Mouse (Mus musculus): Measurements from ENCODE around the gene Myo1b. TPM values are rescaled to one million over a fixed set of nuclear protein-coding genes. Genes with fewer than 3 reads are reported as not detected.

The Myo1b gene
- total and polyA plus RNA-seq, 3 experiments: 5.5 to 30.1 (median 29.6) TPM

GRCm38 (mm10) chr1:51739252-51739852, 176.5 kb downstream of the Myo1b start:
- 61% methylated on average over 5 of the region's 5 CpGs for WGBS
- intact Hi-C loops (cut with DNase I): loop anchor here (5.0 kb wide), 1 partner anchor 47 kb away; no protein-coding TSS in a partner anchor
- Histone ChIP-seq H3K9ac (ENCODE audit: low read depth, low read length) (no peak overlapping the region), H3K4me3 (no peak overlapping the region), H3K4me1 (ENCODE audit: control insufficient read depth, insufficient read depth, low read length) (no peaks in the 10 kb centered on the region), H3K79me2 (replicated peaks; ENCODE audit: control insufficient read depth, insufficient read depth, low read length) (no peaks in the 10 kb centered on the region), H3K27ac (no peak overlapping the region), H3K36me3 (ENCODE audit: control insufficient read depth, insufficient read depth, low read length) (no peaks in the 10 kb centered on the region), H3K27me3 (ENCODE audit: control insufficient read depth, insufficient read depth, low read length) (no peaks in the 10 kb centered on the region)
- TF ChIP-seq CTCF (IDR thresholded peaks at IDR 0.05) (no peak), EP300 (IDR thresholded peaks at IDR 0.05; ENCODE audit: insufficient read depth, low read depth, low read length) (no peak), POLR2A (IDR thresholded peaks at IDR 0.05; ENCODE audit: insufficient read depth, low read depth, low read length) (no peak)
- DNase-seq: no peak

- no peaks in the 10 kb centered on the region for H3K36me3 ChIP-seq (ENCODE audit: control insufficient read depth, insufficient read depth, low read length)
- H3K9ac ChIP-seq (ENCODE audit: low read depth, low read length): no peak overlapping the region
- 72% methylated on average over 2 of the region's 2 CpGs for WGBS
- peak in 1 of 2 experiments; percentile 26 for DNase-seq
- H3K79me2 ChIP-seq (replicated peaks; ENCODE audit: control insufficient read depth, insufficient read depth, low read length): no peaks in the 10 kb centered on the region
- no peaks in the 10 kb centered on the region for H3K27me3 ChIP-seq (ENCODE audit: control insufficient read depth, insufficient read depth, low read length)
- H3K4me1 ChIP-seq (ENCODE audit: control insufficient read depth, insufficient read depth, low read length): no peaks in the 10 kb centered on the region
- TF ChIP-seq POLR2A (IDR thresholded peaks at IDR 0.05; ENCODE audit: insufficient read depth, low read depth, low read length) (no peak), EP300 (IDR thresholded peaks at IDR 0.05; ENCODE audit: insufficient read depth, low read depth, low read length) (no peak), CTCF (IDR thresholded peaks at IDR 0.05) (no peak)
- intact Hi-C loops (cut with DNase I): loop anchor here (5.0 kb wide), 1 partner anchor 45 kb away; no protein-coding TSS in a partner anchor
- peak overlapping the region; percentile 24 for H3K27ac ChIP-seq
- no peak overlapping the region for H3K4me3 ChIP-seq
These were observed 179.0 kb downstream of the Myo1b start for GRCm38 (mm10) chr1:51736822-51737221.

- H3K79me2 ChIP-seq (replicated peaks; ENCODE audit: control insufficient read depth, insufficient read depth, low read length): no peaks in the 10 kb centered on the region
- H3K4me1 ChIP-seq (ENCODE audit: control insufficient read depth, insufficient read depth, low read length): no peaks in the 10 kb centered on the region
- H3K4me3 ChIP-seq: no peak overlapping the region
- no peak for TF ChIP-seq EP300 (IDR thresholded peaks at IDR 0.05; ENCODE audit: insufficient read depth, low read depth, low read length)
- TF ChIP-seq CTCF (IDR thresholded peaks at IDR 0.05): no peak
- no peak for TF ChIP-seq POLR2A (IDR thresholded peaks at IDR 0.05; ENCODE audit: insufficient read depth, low read depth, low read length)
- WGBS: 67% methylated on average over 6 of the region's 6 CpGs
- H3K27me3 ChIP-seq (ENCODE audit: control insufficient read depth, insufficient read depth, low read length): no peaks in the 10 kb centered on the region
- H3K9ac ChIP-seq (ENCODE audit: low read depth, low read length): no peak overlapping the region
- no peak for DNase-seq
- H3K27ac ChIP-seq: no peak overlapping the region
- no peaks in the 10 kb centered on the region for H3K36me3 ChIP-seq (ENCODE audit: control insufficient read depth, insufficient read depth, low read length)
- intact Hi-C loops (cut with DNase I): loop anchor here (5.0 kb wide), 1 partner anchor 42 kb away; no protein-coding TSS in a partner anchor
These were observed 181.2 kb downstream of the Myo1b start for GRCm38 (mm10) chr1:51734721-51735120.

- H3K79me2 ChIP-seq (replicated peaks; ENCODE audit: control insufficient read depth, insufficient read depth, low read length): no peaks in the 10 kb centered on the region
- intact Hi-C loops (cut with DNase I): no loop called here
- no peaks in the 10 kb centered on the region for H3K36me3 ChIP-seq (ENCODE audit: control insufficient read depth, insufficient read depth, low read length)
- WGBS: 82% methylated on average over 1 of the region's 1 CpGs
- no peaks in the 10 kb centered on the region for H3K27me3 ChIP-seq (ENCODE audit: control insufficient read depth, insufficient read depth, low read length)
- H3K4me3 ChIP-seq: no peak overlapping the region
- H3K27ac ChIP-seq: peak overlapping the region; percentile 49
- H3K9ac ChIP-seq (ENCODE audit: low read depth, low read length): no peak overlapping the region
- H3K4me1 ChIP-seq (ENCODE audit: control insufficient read depth, insufficient read depth, low read length): no peaks in the 10 kb centered on the region
- no peak for DNase-seq
- TF ChIP-seq POLR2A (IDR thresholded peaks at IDR 0.05; ENCODE audit: insufficient read depth, low read depth, low read length) (no peak), EP300 (IDR thresholded peaks at IDR 0.05; ENCODE audit: insufficient read depth, low read depth, low read length) (no peak), CTCF (IDR thresholded peaks at IDR 0.05) (no peak)
These were observed 186.5 kb downstream of the Myo1b start for GRCm38 (mm10) chr1:51729407-51729806.

- no peak overlapping the region for H3K9ac ChIP-seq (ENCODE audit: low read depth, low read length)
- H3K79me2 ChIP-seq (replicated peaks; ENCODE audit: control insufficient read depth, insufficient read depth, low read length): no peaks in the 10 kb centered on the region
- H3K4me3 ChIP-seq: no peak overlapping the region
- H3K4me1 ChIP-seq (ENCODE audit: control insufficient read depth, insufficient read depth, low read length): no peaks in the 10 kb centered on the region
- no peaks in the 10 kb centered on the region for H3K27me3 ChIP-seq (ENCODE audit: control insufficient read depth, insufficient read depth, low read length)
- TF ChIP-seq CTCF (IDR thresholded peaks at IDR 0.05) (no peak), EP300 (IDR thresholded peaks at IDR 0.05; ENCODE audit: insufficient read depth, low read depth, low read length) (no peak), POLR2A (IDR thresholded peaks at IDR 0.05; ENCODE audit: insufficient read depth, low read depth, low read length) (no peak)
- 71% methylated on average over 4 of the region's 4 CpGs for WGBS
- DNase-seq: no peak
- no peaks in the 10 kb centered on the region for H3K36me3 ChIP-seq (ENCODE audit: control insufficient read depth, insufficient read depth, low read length)
- H3K27ac ChIP-seq: peak overlapping the region; percentile 38; the same call in 1 of the 2 replicates
- intact Hi-C loops (cut with DNase I): no loop called here
These were observed 187.1 kb downstream of the Myo1b start for GRCm38 (mm10) chr1:51728816-51729215.

- Histone ChIP-seq H3K4me1 (ENCODE audit: control insufficient read depth, insufficient read depth, low read length) (no peaks in the 10 kb centered on the region), H3K27me3 (ENCODE audit: control insufficient read depth, insufficient read depth, low read length) (no peaks in the 10 kb centered on the region), H3K79me2 (replicated peaks; ENCODE audit: control insufficient read depth, insufficient read depth, low read length) (no peaks in the 10 kb centered on the region), H3K27ac (no peak overlapping the region), H3K36me3 (ENCODE audit: control insufficient read depth, insufficient read depth, low read length) (no peaks in the 10 kb centered on the region), H3K4me3 (no peak overlapping the region), H3K9ac (ENCODE audit: low read depth, low read length) (no peak overlapping the region)
- no peak for TF ChIP-seq EP300 (IDR thresholded peaks at IDR 0.05; ENCODE audit: insufficient read depth, low read depth, low read length)
- no peak for TF ChIP-seq CTCF (IDR thresholded peaks at IDR 0.05)
- no peak for TF ChIP-seq POLR2A (IDR thresholded peaks at IDR 0.05; ENCODE audit: insufficient read depth, low read depth, low read length)
- no peak for DNase-seq
- 80% methylated on average over 9 of the region's 9 CpGs for WGBS
- intact Hi-C loops (cut with DNase I): no loop called here
These were observed 195.8 kb downstream of the Myo1b start for GRCm38 (mm10) chr1:51719897-51720673.
